Mouse (Mus musculus) colon, adult 2 months (tissue): ENCODE data around the gene Klk1b3. TPM values are rescaled to one million over a fixed set of nuclear protein-coding genes. Genes with fewer than 3 reads are reported as not detected.

Experiments
- polyA plus RNA-seq: library from polyadenylated mRNA; depleted of rRNA; stranded (reverse); fragments of >200 nt; gene quantifications from 2 replicates; pipeline ENCODE4 v1.2.3, GENCODE M21; 2012; rRNA removed

The Klk1b3 gene
- polyA plus RNA-seq: 0.27 and 2.0 TPM in 2 replicates

DNA sequence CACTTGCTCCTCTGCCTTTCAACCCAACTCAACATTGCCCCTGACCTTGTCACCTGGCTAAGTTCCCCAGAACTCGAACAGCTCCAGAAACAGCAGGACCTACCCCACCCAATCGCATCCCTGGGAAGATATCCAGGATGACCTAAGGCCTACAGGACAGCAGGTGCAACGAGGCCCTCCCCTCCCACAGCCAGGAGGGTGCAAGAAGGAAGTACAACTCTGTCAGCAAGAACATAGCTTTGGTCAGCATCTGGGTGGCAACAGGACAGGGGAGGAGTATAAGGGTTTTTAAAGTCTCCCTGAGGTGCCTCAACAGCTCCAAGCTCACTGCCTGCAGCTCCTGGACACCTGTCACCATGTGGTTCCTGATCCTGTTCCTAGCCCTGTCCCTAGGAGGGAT lies at the start of gene Klk1b3:
Gene Klk1b3 (plus strand): TSS at position 301 of the 400 bp plus-strand sequence.

GRCm38 (mm10) chr7:44187936-44188335 lies 10.1 kb upstream of the Klk1b3 start, which contains the start of gene Klk1b24:
Klk1b24 (plus strand) TSS chr7:44188236.

DNA sequence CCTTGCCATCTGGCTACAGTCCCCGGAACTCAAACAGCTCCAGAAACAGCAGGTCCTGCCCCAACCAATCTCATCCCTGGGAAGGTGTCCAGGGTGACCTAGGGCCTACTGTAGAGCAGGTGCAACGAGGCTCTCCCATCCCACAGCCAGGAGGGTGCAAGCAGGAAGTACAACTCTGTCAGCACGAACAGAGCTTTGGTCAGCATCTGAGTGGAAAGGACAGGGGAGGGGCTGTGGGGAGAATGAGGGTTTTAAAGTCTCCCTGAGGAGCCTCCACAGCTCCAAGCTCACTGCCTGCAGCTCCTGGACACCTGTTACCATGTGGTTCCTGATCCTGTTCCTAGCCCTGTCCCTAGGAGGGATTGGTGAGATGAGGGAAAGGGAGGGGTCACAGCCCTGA lies 9.1 kb downstream of the Klk1b3 start, which contains the start of gene Klk1b4:
Gene Klk1b4 (plus strand): TSS at position 301 of the 400 bp plus-strand sequence.

DNA sequence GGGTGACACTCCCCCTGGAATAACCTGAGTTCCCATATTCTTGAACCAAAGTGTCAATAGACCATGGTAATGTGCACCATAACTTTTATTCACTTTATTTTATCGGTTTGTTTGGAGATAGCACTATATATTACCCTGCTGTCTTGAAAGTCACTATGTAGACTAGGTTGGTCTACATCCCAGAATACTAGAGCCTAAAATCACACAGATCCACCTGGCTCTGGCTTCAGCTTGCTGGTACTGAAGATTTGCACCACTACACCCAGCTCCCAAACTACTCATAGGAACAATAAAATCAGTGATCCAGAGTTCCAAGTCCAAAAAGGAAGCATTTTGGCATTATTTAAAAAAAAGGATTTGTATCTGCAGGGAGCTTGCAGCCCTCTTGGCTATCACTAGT lies 17.7 kb downstream of the Klk1b3 start, which contains the start of gene Klk1b5:
Gene Klk1b5 (plus strand): TSS at position 301 of the 400 bp plus-strand sequence.

GRCm38 (mm10) chr7:44225076-44225475 lies 27.1 kb downstream of the Klk1b3 start, which contains the start of gene Klk1:
Klk1 (plus strand) TSS chr7:44225360.

GRCm38 (mm10) chr7:44235909-44236308 lies 37.9 kb downstream of the Klk1b3 start, which contains the start of gene Gm36864:
Gm36864 (plus strand) TSS chr7:44236177.

DNA sequence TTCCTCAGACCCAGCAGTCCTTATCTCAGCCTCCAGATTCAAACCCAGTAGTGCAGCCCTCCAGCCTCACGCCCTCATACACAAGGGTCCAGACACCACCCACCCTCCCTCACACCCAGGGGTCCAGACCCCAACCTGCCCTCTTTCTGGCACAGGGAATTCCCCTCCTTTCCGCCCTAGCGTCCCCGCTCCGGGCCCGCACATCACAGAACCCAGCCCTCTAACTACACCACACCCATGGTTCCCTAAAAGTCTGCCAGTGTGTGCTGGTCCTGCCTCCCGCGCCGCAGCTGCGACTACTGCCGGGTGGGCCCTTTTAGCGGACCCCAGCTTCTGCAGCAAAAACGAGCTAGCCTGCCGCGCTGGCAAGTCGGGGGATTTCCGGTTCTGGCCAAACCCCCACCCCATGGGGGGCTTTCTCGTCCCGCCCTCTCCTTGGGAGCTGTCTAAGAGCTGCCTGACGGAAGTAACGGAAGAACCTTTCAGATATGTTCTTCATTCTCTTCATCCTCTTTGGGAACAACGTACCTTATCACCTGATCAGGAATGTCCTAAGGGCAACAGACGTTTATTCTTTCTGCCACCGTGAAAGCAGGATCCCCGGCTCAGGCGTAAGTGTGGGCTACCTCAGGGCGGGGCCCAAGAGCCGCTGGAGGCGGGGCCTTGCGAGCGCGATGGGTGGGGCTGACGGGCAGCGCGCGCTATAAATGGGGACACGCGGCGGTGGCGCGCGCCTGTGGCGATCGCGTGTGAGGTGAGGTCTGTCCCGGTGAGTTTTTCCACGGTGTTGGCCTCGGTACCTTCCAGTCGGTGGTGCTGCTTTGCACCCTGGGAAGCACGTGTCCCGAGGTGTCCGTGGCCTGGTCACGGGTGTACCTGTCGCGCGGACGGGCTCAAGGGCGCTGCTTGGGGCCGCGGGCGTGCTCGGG lies 48.3 kb downstream of the Klk1b3 start, which contains the start of the genes 1700028J19Rik and 2410002F23Rik:
Gene 1700028J19Rik (minus strand): TSS at position 641 of the 929 bp plus-strand sequence.
Gene 2410002F23Rik (plus strand): TSS at position 668 of the 929 bp plus-strand sequence.

Other genes starting within 250 kb of the Klk1b3 start
- not detected in 2 replicates for gene Klk1b8, start 247.5 kb upstream of the Klk1b3 start, polyA plus RNA-seq
- not detected in 2 replicates for gene Klk1b1, start 231.4 kb upstream of the Klk1b3 start, polyA plus RNA-seq
- gene Klk1b9, start 222.1 kb upstream of the Klk1b3 start, polyA plus RNA-seq: not detected in 2 replicates
- 1.2 TPM in 1 of 2 replicates, not detected in the other for gene Klk1b11, start 202.3 kb upstream of the Klk1b3 start, polyA plus RNA-seq
- gene Klk1b26, start 186.0 kb upstream of the Klk1b3 start, polyA plus RNA-seq: not detected in 2 replicates
- 0.17 TPM in 1 of 2 replicates, not detected in the other for gene Klk1b27, start 145.9 kb upstream of the Klk1b3 start, polyA plus RNA-seq
- gene Klk1b21, start 95.9 kb upstream of the Klk1b3 start, polyA plus RNA-seq: 0.14 TPM in 1 of 2 replicates, not detected in the other
- gene Klk1b22, start 85.5 kb upstream of the Klk1b3 start, polyA plus RNA-seq: 6.3 TPM in 1 of 2 replicates, not detected in the other
- 0.15 and 0.17 TPM in 2 replicates for gene Klk1b16, start 61.4 kb upstream of the Klk1b3 start, polyA plus RNA-seq
- gene Klk1b24, start 10.0 kb upstream of the Klk1b3 start, polyA plus RNA-seq: 0.31 and 0.54 TPM in 2 replicates
- 3.6 and 4.2 TPM in 2 replicates for gene Klk1b4, start 9.2 kb downstream of the Klk1b3 start, polyA plus RNA-seq
- 1.4 and 6.7 TPM in 2 replicates for gene Klk1b5, start 17.8 kb downstream of the Klk1b3 start, polyA plus RNA-seq
- 4,020 and 5,229 TPM in 2 replicates for gene Klk1, start 27.2 kb downstream of the Klk1b3 start, polyA plus RNA-seq
- 0.22 and 0.31 TPM in 2 replicates for gene Gm36864, start 38.0 kb downstream of the Klk1b3 start, polyA plus RNA-seq
- 2.2 and 3.5 TPM in 2 replicates for gene 1700028J19Rik, start 48.5 kb downstream of the Klk1b3 start, polyA plus RNA-seq
- gene 2410002F23Rik, start 48.5 kb downstream of the Klk1b3 start, polyA plus RNA-seq: 126 and 152 TPM in 2 replicates
- gene Acp4, start 59.2 kb downstream of the Klk1b3 start, polyA plus RNA-seq: not detected in 2 replicates
- not detected in 2 replicates for gene Gm15517, start 63.3 kb downstream of the Klk1b3 start, polyA plus RNA-seq
- gene Clec11a, start 108.7 kb downstream of the Klk1b3 start, polyA plus RNA-seq: 5.3 and 6.9 TPM in 2 replicates
- gene Shank1, start 112.1 kb downstream of the Klk1b3 start, polyA plus RNA-seq: 1.1 TPM in 2 replicates
- 3.2 and 3.5 TPM in 2 replicates for gene Syt3, start 185.9 kb downstream of the Klk1b3 start, polyA plus RNA-seq
- gene 1700008O03Rik, start 187.6 kb downstream of the Klk1b3 start, polyA plus RNA-seq: 0.87 and 0.89 TPM in 2 replicates
- 4.8 and 6.8 TPM in 2 replicates for gene Lrrc4b, start 230.8 kb downstream of the Klk1b3 start, polyA plus RNA-seq